Mouse (Mus musculus): Measurements from ENCODE around the gene B3gat1.

The B3gat1 gene

DNA sequence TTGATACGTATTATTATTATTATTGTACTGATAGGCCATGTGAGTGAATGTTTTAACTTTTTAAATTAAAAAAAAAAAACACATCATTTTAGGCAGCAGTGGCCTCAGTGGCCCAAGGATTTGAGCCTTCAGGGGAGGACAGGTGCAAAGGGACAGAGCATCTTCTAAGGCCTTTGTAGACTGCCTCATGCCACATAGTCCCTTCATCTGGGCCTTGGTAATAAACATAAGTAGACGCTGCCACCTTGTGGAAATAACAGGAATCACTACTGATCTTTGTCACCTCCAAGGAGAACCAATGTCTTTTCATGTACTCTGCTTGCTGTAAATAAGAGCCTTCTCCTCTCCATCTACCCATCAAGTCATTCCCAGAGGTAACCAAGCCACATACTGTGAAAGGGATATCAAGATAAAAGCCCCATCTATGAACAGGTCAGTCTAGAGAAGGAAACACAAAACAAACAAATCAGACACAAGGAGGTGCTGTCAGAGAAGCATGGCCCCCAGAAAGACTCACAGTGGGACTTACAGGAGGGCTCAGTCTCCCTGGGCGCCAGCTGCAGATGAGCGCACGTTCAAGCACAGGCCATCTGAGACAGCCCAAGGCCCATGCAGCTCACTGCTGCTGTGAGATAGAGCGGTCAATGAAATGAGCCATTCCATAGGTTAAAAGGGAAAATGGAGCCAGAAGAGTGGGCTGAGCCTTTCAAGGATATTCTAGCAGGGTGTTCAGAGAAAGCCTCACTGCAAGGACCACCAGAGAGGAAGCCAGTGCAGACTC, 42.8 kb downstream of the B3gat1 start:
- DNase-seq (ENCODE audit: low spot score in 2 of 2), result peak; percentile 70

DNA sequence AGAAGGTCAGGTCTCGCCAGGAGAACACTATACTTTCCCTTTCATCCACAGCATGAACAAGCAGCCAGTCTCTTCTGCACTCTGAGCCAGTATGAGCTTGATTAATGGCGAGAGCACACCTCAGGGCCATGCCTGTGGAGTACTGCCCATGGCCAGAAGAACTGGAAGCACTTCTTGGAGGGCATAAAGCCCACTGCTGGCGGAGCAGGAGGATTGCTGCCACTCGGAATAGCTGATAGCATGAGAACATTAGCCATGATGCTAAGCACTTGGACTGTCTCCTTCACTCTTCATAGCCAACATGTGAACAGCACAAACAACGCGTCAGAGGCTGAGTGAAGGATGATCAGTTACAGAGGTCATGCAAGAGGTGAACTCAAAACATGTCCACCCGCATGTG, 44.9 kb downstream of the B3gat1 start:
- DNase-seq (ENCODE audit: low spot score in 2 of 2), result no peak

DNA sequence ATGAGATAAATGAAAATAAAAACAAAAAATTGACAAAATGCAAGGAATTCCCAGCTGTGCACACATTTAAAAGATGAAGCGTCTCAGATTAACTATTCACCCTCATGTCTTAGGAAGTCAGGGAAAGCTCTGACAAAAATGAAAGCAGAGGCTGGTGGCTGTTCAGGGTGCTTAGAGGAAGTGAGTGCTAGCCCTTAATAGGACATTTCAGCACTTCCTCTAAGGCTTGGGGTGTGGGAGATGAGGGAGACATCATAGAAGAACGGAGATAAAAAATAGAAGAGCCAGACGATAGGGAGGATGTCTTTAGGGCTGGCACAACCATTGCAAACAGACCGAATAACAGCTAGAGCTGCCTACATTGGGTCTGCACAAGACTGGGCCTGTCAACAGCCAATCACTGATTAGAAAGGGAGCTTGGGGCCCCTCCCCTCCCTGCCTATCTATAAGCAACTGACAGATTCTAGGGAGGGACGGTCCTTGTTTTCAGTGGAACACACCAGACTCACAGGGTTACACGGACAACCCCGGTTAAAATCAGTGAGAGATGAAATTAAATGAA, 50.0 kb downstream of the B3gat1 start:
- no peak for DNase-seq (ENCODE audit: low spot score in 2 of 2)

GRCm38 (mm10) chr9:26792829-26793228, 59.3 kb downstream of the B3gat1 start:
- DNase-seq (ENCODE audit: low spot score in 2 of 2), result no peak

DNA sequence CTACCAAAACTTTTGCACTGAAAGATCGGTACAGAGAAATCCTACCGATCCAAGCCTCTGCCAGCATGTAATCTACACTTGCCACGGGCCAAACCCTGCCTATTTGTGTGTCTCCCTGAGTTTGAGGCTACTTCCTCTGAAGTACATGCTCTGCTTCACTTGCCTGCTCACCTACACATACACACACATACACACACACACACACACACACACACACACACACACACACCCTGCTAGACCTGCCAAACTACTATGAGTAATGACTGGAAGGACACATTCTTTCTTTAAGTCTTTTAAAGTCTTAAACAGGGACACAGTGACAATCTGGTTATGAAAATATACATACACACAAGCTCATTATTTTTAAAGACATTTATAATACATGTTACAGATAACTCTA, 64.7 kb downstream of the B3gat1 start:
- DNase-seq (ENCODE audit: low spot score in 2 of 2), result no peak

- DNase-seq (ENCODE audit: low spot score in 2 of 2), result no peak
These were observed 65.2 kb downstream of the B3gat1 start for GRCm38 (mm10) chr9:26798731-26799130.

DNA sequence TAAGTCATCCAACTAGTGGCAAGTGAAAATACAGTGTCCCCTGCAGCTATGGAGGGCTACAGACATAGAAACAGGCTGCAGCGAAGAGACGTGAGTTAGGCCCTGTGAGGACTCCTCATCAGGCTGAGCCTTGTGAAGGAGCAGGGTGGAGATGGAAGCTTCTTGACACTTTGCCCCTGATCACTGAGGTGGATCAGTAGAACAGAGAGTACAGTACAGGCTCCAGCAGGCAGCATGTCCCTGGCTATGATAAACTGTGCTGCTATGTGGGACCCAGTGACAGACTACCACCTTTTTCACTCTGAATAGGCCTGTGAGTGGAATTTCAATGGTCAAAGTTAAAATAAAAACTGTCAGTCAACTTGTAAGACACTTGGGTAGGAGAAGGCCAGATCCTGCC, 66.8 kb downstream of the B3gat1 start:
- no peak for DNase-seq (ENCODE audit: low spot score in 2 of 2)

DNA sequence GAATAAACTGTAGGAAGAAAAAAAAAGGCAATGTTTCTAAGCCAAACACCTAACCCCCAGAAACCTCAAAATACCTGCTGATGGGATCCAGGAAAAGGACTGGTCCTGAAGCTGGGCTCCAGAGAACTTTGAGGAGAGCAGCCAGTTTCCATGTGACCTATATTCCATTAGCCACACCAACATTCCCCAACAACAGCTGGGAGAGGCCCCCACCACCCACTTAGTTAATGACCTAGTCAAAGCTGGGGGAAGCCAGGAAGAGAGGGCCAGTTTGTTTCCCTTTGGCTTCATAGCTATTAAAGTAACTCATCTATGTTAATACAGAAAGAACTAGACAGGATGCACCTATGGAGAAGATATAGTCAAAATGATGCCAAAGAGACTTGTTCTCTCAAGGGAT, 70.8 kb downstream of the B3gat1 start:
- no peak for DNase-seq (ENCODE audit: low spot score in 2 of 2)

GRCm38 (mm10) chr9:26805935-26806666, 72.6 kb downstream of the B3gat1 start, which contains the start of gene Glb1l2:
Glb1l2 (minus strand) TSS chr9:26806468.
- DNase-seq (ENCODE audit: low spot score in 2 of 2), result peak; percentile 78 to 82

GRCm38 (mm10) chr9:26808735-26809134, 75.2 kb downstream of the B3gat1 start:
- DNase-seq (ENCODE audit: low spot score in 2 of 2), result no peak

All from right cerebral cortex, adult 2 months (tissue).